Mouse (Mus musculus) testis, adult 2 months (tissue): ENCODE measurements around the gene Ramp1.

Experiments used
- CTCF ChIP-seq: fragments of 200-500 bp; IDR thresholded peaks from 2 replicates; pipeline ENCODE4 v1.5.1; 2012; ENCODE audit warnings: low read depth, mild to moderate bottlenecking, inconsistent platforms, low read length, moderate library complexity; ENCODE audit not compliant: control insufficient read depth, insufficient read depth, insufficient replicate concordance
- POLR2A ChIP-seq: fragments of 200-500 bp; IDR thresholded peaks from 2 replicates; pipeline ENCODE4 v1.6.1; 2012; ENCODE audit warnings: low read depth, mild to moderate bottlenecking, inconsistent platforms, low read length, moderate library complexity; ENCODE audit not compliant: control insufficient read depth

GRCm38 (mm10) chr1:91251148-91251650, 71.6 kb downstream of the Ramp1 start:
- TF ChIP-seq POLR2A: no peak
- TF ChIP-seq CTCF: no peak
